Mouse (Mus musculus): Measurements from ENCODE around the gene Skida1.

- TF ChIP-seq POLR2A (IDR thresholded peaks at IDR 0.05; ENCODE audit: low read depth, low read length) (no peak), CTCF (IDR thresholded peaks at IDR 0.05; ENCODE audit: extremely low read depth, insufficient read depth, insufficient read length, insufficient replicate concordance) (no peak)
Observed at GRCm38 (mm10) chr2:18019122-18019521, 29.7 kb downstream of the Skida1 start.

All from spleen, adult 2 months (tissue).